Mouse (Mus musculus) right cerebral cortex, postnatal 36 days (tissue): ENCODE measurements around the gene Itpr1.

Experiments used
- DNase-seq, 2 experiments: peaks; one replicate each; pipeline ENCODE4 v3.0.0; 2022; ENCODE audit warnings: low spot score in 2 of 2, mixed read lengths in 1 of 2

Gene Itpr1

GRCm38 (mm10) chr6:108212881-108213295 lies at the start of gene Itpr1:
Itpr1 (plus strand) TSS chr6:108213096.
- peak; percentile 96 for DNase-seq

- no peak for DNase-seq
Measured at GRCm38 (mm10) chr6:108164935-108165334, 48.0 kb upstream of the Itpr1 start.

DNA sequence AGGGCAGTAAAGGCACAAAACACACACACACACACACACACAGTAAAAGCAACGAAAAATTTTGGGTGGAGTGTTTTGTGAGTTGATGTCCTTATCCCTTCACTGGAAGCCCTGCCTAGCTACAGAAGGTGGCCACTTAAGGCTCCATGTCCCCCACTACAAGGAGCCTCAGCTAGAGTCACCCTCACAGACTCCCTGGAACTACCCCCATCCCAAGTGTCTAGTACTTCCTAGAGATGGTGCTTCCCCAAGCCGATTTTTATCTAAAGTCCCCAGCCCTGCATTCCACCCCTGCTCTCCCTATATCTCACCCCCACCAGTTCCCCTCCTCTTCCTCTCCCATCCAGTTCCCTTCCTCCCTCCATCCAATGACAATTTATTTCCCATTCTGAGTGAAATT lies 47.3 kb upstream of the Itpr1 start:
- DNase-seq, result no peak

DNA sequence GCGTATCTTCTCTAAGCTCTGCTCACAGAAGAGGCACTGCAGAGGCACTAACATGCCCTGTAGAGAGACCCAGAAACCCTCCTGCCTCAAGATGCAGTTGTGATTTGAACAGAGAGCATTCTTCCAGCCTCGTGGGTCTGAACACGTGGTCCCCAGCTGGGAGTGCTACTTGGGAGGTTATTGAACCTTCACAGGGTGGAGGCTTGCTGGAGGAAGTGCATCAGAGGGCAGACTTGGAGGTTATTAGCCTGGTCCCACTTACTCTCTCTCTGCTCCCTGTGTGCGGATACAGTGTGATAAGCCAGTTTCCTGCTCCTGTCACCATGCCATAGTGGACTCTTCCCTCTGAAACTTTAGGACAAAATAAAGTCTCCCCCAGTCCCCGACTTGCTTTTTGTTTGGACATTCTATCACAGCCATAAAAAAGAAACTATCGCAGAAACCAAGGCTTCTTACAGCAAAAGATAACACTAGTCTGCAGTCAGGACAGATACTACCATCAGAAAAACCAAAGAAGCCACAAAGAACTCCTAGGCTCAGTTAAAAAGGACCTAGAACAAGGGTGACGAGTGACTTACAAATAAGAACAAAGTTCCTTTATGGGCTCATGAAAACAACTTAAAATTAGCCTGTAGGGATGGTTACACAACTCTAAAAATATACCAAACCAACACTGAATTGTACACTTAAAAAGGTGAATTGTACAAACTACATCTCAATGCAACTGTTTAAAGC lies 44.8 kb upstream of the Itpr1 start:
- no peak for DNase-seq

DNA sequence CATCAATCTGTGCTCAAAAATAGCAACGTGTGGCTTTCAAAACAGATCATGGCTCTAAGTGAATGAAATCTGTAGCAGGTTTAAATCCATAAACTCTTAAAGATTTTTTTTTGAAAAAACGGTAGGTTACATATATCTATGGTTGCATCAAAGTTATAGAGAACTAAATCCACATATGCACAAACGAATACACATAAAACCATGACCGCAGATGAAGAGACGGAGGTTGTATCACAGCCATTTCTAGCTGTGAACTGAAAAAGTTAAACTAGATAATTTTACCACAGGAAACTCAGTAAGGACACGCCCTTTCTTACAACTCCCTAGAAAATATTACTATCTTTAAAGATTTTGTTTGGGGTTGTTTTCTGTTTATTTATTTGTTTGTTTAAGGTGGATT lies 44.2 kb upstream of the Itpr1 start:
- DNase-seq, result no peak

GRCm38 (mm10) chr6:108169466-108169865 lies 43.4 kb upstream of the Itpr1 start:
- no peak for DNase-seq

DNA sequence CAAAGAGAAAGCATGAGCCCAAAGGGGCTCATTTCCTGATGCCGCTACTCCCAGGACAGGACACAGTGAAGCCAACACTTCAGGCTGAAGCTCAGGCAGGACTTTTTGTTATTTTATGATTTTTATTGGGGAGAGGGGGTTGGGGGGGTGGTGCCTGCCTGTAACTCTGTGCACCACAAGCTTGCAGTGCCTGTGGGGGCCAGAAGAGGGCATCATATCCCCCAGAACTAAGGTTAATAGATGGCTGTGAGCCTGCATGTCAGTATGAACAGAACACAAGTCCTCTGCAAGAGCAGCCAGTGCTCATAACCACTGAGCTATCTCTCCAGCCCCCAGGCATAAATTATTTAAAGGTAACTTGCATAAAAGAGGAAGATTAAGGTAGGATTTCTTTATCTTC lies 40.7 kb upstream of the Itpr1 start:
- no peak for DNase-seq

- DNase-seq, result no peak
Measured at GRCm38 (mm10) chr6:108174181-108174580, 38.7 kb upstream of the Itpr1 start.

DNA sequence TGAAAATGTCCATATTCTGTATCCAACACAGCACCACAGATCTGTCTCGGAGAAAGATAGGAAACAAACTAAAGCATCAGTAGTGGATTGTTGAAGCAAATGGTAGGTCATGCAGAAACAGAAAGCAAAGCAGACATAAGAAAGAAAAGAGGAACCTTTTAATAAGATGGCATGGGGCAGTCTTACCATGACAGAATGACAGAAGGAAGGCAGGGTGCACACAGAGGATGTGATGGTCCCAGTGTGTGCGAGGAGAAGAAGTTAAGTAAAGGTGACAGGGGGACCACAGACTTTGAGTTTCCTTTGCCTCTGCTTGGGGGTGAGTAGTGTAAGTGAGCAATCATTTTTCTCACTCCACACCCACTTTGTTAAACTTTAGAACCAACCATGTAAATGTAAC lies 33.8 kb upstream of the Itpr1 start:
- DNase-seq, result no peak

GRCm38 (mm10) chr6:108184847-108185684 lies 27.8 kb upstream of the Itpr1 start, which contains the start of gene Sumf1:
Sumf1 (minus strand) TSS chr6:108185582.
- peak; percentile 87 to 90 for DNase-seq

DNA sequence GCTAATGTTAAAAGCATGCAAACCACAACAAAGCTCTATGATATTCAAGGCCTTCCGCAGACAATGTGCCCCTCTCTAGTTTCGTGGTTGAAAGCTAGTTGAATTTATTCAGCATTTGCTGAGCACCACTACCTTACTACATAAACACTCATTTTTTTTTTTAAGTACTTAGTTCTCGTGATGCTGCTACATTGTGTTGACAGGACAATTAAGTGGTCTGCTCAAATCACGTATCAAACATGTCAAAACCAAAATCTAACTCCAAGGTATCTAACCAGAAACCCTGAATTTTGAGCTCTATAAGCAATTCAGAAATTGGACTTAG lies 27.2 kb upstream of the Itpr1 start:
- no peak for DNase-seq

DNA sequence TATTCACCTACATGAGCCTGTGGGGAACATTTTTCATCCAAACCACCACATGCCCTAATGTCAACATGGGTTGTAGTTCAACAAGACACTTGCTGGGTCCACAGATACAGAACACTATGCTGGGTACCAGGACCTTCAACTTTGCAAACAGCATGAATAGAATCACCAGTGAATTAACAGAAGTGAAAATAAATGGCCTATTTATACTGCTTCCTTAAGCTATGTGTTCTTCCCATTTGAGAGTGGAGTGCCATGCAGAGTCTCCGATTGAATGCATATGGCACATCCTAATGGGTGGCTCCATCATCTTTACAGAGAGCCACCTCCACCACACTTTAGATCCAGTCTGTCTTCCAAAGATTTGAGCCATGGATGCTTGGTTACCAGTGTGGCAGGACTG lies 22.2 kb upstream of the Itpr1 start:
- no peak for DNase-seq

GRCm38 (mm10) chr6:108192632-108193031 lies 20.3 kb upstream of the Itpr1 start:
- no peak for DNase-seq

GRCm38 (mm10) chr6:108196665-108197064 lies 16.2 kb upstream of the Itpr1 start:
- no peak for DNase-seq

DNA sequence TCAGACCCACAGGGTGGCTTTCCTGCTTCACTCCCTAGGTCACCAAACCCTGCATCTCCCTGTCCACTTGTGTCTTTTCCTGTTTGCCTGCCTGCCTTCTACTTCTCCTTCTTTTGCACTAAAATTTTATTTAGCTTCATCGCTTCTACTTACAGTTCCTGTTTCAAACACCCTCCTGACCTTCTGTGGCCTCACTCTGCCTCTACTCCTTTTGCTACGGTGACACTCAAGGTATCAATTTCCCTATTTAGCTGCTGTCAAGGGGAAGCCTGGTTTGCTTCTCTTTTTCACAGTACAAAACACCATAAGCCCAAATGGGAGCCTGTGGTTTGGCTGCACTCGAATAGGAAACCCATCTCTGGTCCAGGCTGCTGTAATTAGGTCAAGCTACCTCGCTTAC lies 15.8 kb upstream of the Itpr1 start:
- no peak for DNase-seq

GRCm38 (mm10) chr6:108198286-108198685 lies 14.6 kb upstream of the Itpr1 start:
- no peak for DNase-seq

GRCm38 (mm10) chr6:108204322-108204721 lies 8.6 kb upstream of the Itpr1 start:
- DNase-seq, result no peak

- DNase-seq, result no peak
Measured at GRCm38 (mm10) chr6:108206145-108206544, 6.8 kb upstream of the Itpr1 start.

- DNase-seq, result no peak
Measured at GRCm38 (mm10) chr6:108206914-108207566, 5.9 kb upstream of the Itpr1 start.

GRCm38 (mm10) chr6:108211896-108212880 lies 708 bp upstream of the Itpr1 start:
- DNase-seq, result no peak
